Mouse (Mus musculus) midbrain, embryonic 12.5 days (tissue): ENCODE results near the gene Apoe. TPM values are rescaled to one million over a fixed set of nuclear protein-coding genes. Genes with fewer than 3 reads are reported as not detected.

ENCODE experiments used
- ATAC-seq: fragments of 200-750 bp; cut with Nextera tagmentation; 2 replicates; pipeline ENCODE4 v1.8.0; 2017; ENCODE audit warnings: low read depth, moderate TSS enrichment, moderate library complexity; ENCODE audit not compliant: low FRiP score
- H3K27ac ChIP-seq: fragments of 300-500 bp; sonication (generic); replicated peaks from 2 replicates; pipeline ENCODE4 v1.5.1; 2016; ENCODE audit warnings: mild to moderate bottlenecking
- H3K27me3 ChIP-seq: fragments of 300-500 bp; sonication (generic); 2 replicates; pipeline ENCODE4 v1.6.1; 2016; ENCODE audit warnings: mild to moderate bottlenecking
- H3K36me3 ChIP-seq: fragments of 300-500 bp; sonication (generic); 2 replicates; pipeline ENCODE4 v1.6.1; 2016
- H3K4me1 ChIP-seq: fragments of 300-500 bp; sonication (generic); 2 replicates; pipeline ENCODE4 v1.6.1; 2016
- H3K4me2 ChIP-seq: fragments of 300-500 bp; sonication (generic); replicated peaks from 2 replicates; pipeline ENCODE4 v1.6.1; 2016; ENCODE audit warnings: mild to moderate bottlenecking, moderate library complexity
- H3K4me3 ChIP-seq: fragments of 300-500 bp; sonication (generic); 2 replicates; pipeline ENCODE4 v1.5.1; 2016; ENCODE audit warnings: mild to moderate bottlenecking
- H3K9ac ChIP-seq: fragments of 300-500 bp; sonication (generic); replicated peaks from 2 replicates; pipeline ENCODE4 v1.6.1; 2016; ENCODE audit warnings: mild to moderate bottlenecking, moderate library complexity
- H3K9me3 ChIP-seq: fragments of 300-500 bp; sonication (generic); 2 replicates; pipeline ENCODE4 v1.6.1; 2016; ENCODE audit warnings: mild to moderate bottlenecking
- WGBS: fragments of 180-500 bp; shearing (Covaris S2); methylation state at CpG from one replicate; pipeline ENCODE4 v1.1.7; 2016; 5-methylcytosine and 5-hydroxymethylcytosine counted together
- polyA plus RNA-seq: library from polyadenylated mRNA; unstranded; fragments of >200 nt; fragmentation: Nextera tagmentation; extraction: Ambion mirVana; gene quantifications from 2 replicates; pipeline ENCODE4 v1.2.1, GENCODE M21; 2016

The Apoe gene
- 203 and 260 TPM in 2 replicates for polyA plus RNA-seq

- H3K27me3 ChIP-seq, result no peaks in the 10 kb centered on the region
- H3K4me1 ChIP-seq, result peaks cover 20% of the 10 kb centered on the region
- peak within 1 kb of the TSS; percentile 60 for H3K4me2 ChIP-seq
- WGBS, result under 1% methylated on average over 20 of the region's 20 CpGs
- peaks cover 25% of the 10 kb centered on the region for H3K36me3 ChIP-seq
- no peaks in the 10 kb centered on the region for H3K9me3 ChIP-seq
- ATAC-seq, result peak; percentile 74
- H3K9ac ChIP-seq, result peak within 1 kb of the TSS; percentile 63
- H3K4me3 ChIP-seq, result peak within 1 kb of the TSS; percentile 37
- H3K27ac ChIP-seq, result no peak within 1 kb of the TSS
Observed at GRCm38 (mm10) chr7:19698907-19699826, at the start of gene Apoe. Gene Apoe, minus strand, starts transcription at chr7:19699188.

GRCm38 (mm10) chr7:19747420-19748218, 48.6 kb upstream of the Apoe start:
- peak overlapping the region; percentile 83 for H3K9ac ChIP-seq
- H3K36me3 ChIP-seq, result peaks cover 11% of the 10 kb centered on the region
- H3K9me3 ChIP-seq, result no peaks in the 10 kb centered on the region
- peak overlapping the region; percentile 70 for H3K4me3 ChIP-seq
- WGBS, result 4% methylated on average over 25 of the region's 25 CpGs
- H3K27me3 ChIP-seq, result no peaks in the 10 kb centered on the region; the same call in 1 of the 2 replicates
- H3K4me2 ChIP-seq, result peak overlapping the region; percentile 91
- H3K4me1 ChIP-seq, result peaks cover 30% of the 10 kb centered on the region
- peak overlapping the region; percentile 39; the same call in 1 of the 2 replicates for H3K27ac ChIP-seq
- ATAC-seq, result no peak

- Histone ChIP-seq H3K4me1 (peaks cover 33% of the 10 kb centered on the region), H3K4me3 (peak overlapping the region; percentile 70)
Observed at GRCm38 (mm10) chr7:19746426-19747201, 47.6 kb upstream of the Apoe start.

GRCm38 (mm10) chr7:19745971-19746370, 47.0 kb upstream of the Apoe start:
- no peak overlapping the region for H3K4me3 ChIP-seq
- ATAC-seq, result no peak
- H3K27ac ChIP-seq, result no peak overlapping the region
- H3K9ac ChIP-seq, result no peak overlapping the region
- H3K4me1 ChIP-seq, result peaks cover 36% of the 10 kb centered on the region
- 79% methylated on average over 9 of the region's 10 CpGs for WGBS
- no peak overlapping the region for H3K4me2 ChIP-seq
- H3K36me3 ChIP-seq, result peaks cover 11% of the 10 kb centered on the region
- no peaks in the 10 kb centered on the region for H3K9me3 ChIP-seq
- no peaks in the 10 kb centered on the region; the same call in 1 of the 2 replicates for H3K27me3 ChIP-seq

More at GRCm38 (mm10) chr7:19746426-19747201, 47.6 kb upstream of the Apoe start:
- peak overlapping the region; percentile 91 for H3K4me2 ChIP-seq
- H3K9me3 ChIP-seq, result no peaks in the 10 kb centered on the region
- H3K36me3 ChIP-seq, result peaks cover 11% of the 10 kb centered on the region
- ATAC-seq, result no peak
- 40% methylated on average over 5 of the region's 6 CpGs for WGBS
- H3K27ac ChIP-seq, result peak overlapping the region; percentile 39; the same call in 1 of the 2 replicates
- peak overlapping the region; percentile 83; the same call in 1 of the 2 replicates for H3K9ac ChIP-seq
- H3K27me3 ChIP-seq, result no peaks in the 10 kb centered on the region; the same call in 1 of the 2 replicates

GRCm38 (mm10) chr7:19744590-19745385, 45.8 kb upstream of the Apoe start:
- no peaks in the 10 kb centered on the region; the same call in 1 of the 2 replicates for H3K27me3 ChIP-seq
- no peak overlapping the region for H3K9ac ChIP-seq
- H3K9me3 ChIP-seq, result no peaks in the 10 kb centered on the region
- no peak for ATAC-seq
- H3K4me3 ChIP-seq, result no peak overlapping the region
- H3K27ac ChIP-seq, result no peak overlapping the region
- no peak overlapping the region for H3K4me2 ChIP-seq
- 76% methylated on average over 14 of the region's 14 CpGs for WGBS
- peaks cover 30% of the 10 kb centered on the region for H3K4me1 ChIP-seq
- H3K36me3 ChIP-seq, result peaks cover 16% of the 10 kb centered on the region

GRCm38 (mm10) chr7:19743791-19744190, 44.8 kb upstream of the Apoe start:
- no peak for ATAC-seq
- no peak overlapping the region for H3K27ac ChIP-seq
- no peaks in the 10 kb centered on the region; the same call in 1 of the 2 replicates for H3K27me3 ChIP-seq
- no peak overlapping the region for H3K4me3 ChIP-seq
- H3K9me3 ChIP-seq, result no peaks in the 10 kb centered on the region
- no peak overlapping the region for H3K4me2 ChIP-seq
- peaks cover 16% of the 10 kb centered on the region for H3K36me3 ChIP-seq
- H3K4me1 ChIP-seq, result peaks cover 30% of the 10 kb centered on the region
- 89% methylated on average over 6 of the region's 6 CpGs for WGBS
- no peak overlapping the region for H3K9ac ChIP-seq

- Histone ChIP-seq H3K4me2 (no peak overlapping the region), H3K36me3 (peaks cover 25% of the 10 kb centered on the region), H3K9me3 (no peaks in the 10 kb centered on the region), H3K9ac (no peak overlapping the region), H3K27ac (no peak overlapping the region), H3K27me3 (no peaks in the 10 kb centered on the region; the same call in 1 of the 2 replicates), H3K4me1 (peaks cover 17% of the 10 kb centered on the region), H3K4me3 (no peak overlapping the region)
- WGBS, result 54% methylated on average over 5 of the region's 5 CpGs
- ATAC-seq, result no peak
Observed at GRCm38 (mm10) chr7:19742468-19742867, 43.5 kb upstream of the Apoe start.

- H3K4me2 ChIP-seq, result no peak overlapping the region
Observed at GRCm38 (mm10) chr7:19741329-19742031, 42.5 kb upstream of the Apoe start.

GRCm38 (mm10) chr7:19740269-19740668, 41.3 kb upstream of the Apoe start:
- ATAC-seq, result no peak
- no peaks in the 10 kb centered on the region for H3K9me3 ChIP-seq
- 89% methylated on average over 11 of the region's 11 CpGs for WGBS
- H3K4me3 ChIP-seq, result no peak overlapping the region
- H3K36me3 ChIP-seq, result peaks cover 42% of the 10 kb centered on the region
- H3K9ac ChIP-seq, result no peak overlapping the region
- H3K4me1 ChIP-seq, result peaks cover 6% of the 10 kb centered on the region
- no peak overlapping the region for H3K27ac ChIP-seq
- H3K27me3 ChIP-seq, result no peaks in the 10 kb centered on the region
- no peak overlapping the region for H3K4me2 ChIP-seq

More at GRCm38 (mm10) chr7:19741329-19742031, 42.5 kb upstream of the Apoe start:
- H3K4me1 ChIP-seq, result peaks cover 7% of the 10 kb centered on the region
- WGBS, result 8% methylated on average over 8 of the region's 8 CpGs
- H3K9me3 ChIP-seq, result no peaks in the 10 kb centered on the region
- H3K27me3 ChIP-seq, result no peaks in the 10 kb centered on the region
- peaks cover 34% of the 10 kb centered on the region for H3K36me3 ChIP-seq
- H3K9ac ChIP-seq, result no peak overlapping the region
- no peak for ATAC-seq
- no peak overlapping the region for H3K4me3 ChIP-seq
- peak overlapping the region; percentile 60; the same call in 1 of the 2 replicates for H3K27ac ChIP-seq

GRCm38 (mm10) chr7:19738771-19739170, 39.8 kb upstream of the Apoe start:
- WGBS, result 83% methylated on average over 3 of the region's 3 CpGs
- Histone ChIP-seq H3K36me3 (peaks cover 50% of the 10 kb centered on the region), H3K4me2 (no peak overlapping the region), H3K27ac (no peak overlapping the region), H3K9ac (no peak overlapping the region), H3K4me1 (peaks cover 6% of the 10 kb centered on the region), H3K27me3 (no peaks in the 10 kb centered on the region), H3K4me3 (no peak overlapping the region), H3K9me3 (no peaks in the 10 kb centered on the region)
- ATAC-seq, result no peak
